Mouse (Mus musculus) layer of hippocampus, postnatal 25 days (tissue): Measurements from ENCODE around the gene Ddx39b. TPM values are rescaled to one million over a fixed set of nuclear protein-coding genes. Genes with fewer than 3 reads are reported as not detected.

Experiments
- DNase-seq, 2 experiments: peaks; one replicate each; pipeline ENCODE4 v3.0.0; 2022; ENCODE audit warnings: mixed read lengths in 2 of 2, low spot score in 1 of 2; ENCODE audit errors: extremely low spot score in 1 of 2
- microRNA-seq, 2 experiments: library from miRNA; unstranded; fragments of <30 nt; microRNA quantifications; one replicate each; pipeline ENCODE4 v1.2.0; 2021
- total RNA-seq, 2 experiments: library from RNA; stranded (reverse); gene quantifications; 2 replicates each; pipeline ENCODE4 v1.2.3; 2021

Gene Ddx39b
- total RNA-seq, 2 experiments from 2014 or later = 213 to 229 TPM

DNA sequence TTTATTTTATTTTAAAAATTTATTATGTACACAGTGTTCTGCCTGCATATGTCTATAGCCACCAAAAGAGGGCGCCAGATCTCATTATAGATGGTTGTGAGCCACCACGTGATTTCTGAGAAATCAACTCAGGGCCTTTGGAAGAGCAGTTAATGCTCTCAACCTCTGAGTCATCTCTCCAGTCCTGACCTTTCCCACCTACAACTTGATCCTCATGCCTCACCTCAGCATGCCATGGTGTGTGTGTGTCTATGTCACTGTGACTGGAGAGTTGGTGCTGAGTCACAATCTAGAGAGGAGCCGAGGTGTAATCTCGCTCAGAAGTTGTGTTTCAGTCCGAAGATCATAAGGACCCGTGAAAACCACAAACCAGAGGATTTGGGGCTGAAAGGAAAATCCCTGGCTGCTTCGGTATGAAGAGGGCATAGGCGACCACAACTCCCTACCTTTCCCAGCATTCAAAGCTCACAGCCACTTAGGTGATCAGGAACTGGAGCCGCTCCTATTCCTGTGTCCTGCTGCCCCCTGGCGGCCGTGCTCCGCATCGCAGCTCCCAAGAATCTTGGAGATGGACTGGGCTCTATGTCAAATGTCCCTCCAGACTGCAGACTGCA, 60.2 kb downstream of the Ddx39b start:
- DNase-seq = peak; percentile 95 to 100

DNA sequence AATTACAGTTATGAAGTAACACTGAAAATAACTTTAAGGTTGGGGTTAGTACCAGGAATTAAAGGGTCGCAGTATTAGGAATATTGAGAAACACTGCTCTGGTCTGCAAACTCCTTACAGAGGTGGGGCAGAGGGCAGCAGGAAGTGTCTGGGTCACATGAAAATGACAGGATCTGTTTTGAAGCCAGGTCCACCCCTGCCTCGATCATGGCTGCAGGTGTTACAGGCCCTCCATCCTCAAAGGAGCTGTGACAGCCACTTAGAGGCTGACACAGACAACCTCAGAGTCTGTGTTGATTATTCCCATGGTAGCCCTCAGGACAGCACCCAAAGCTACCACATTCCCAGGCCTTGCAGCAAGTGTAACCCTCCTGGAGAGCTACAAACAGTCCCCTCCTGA, 61.7 kb downstream of the Ddx39b start:
- DNase-seq = no peak

Small RNAs within 50 kb of the gene (microRNA-seq; reads per million reads assigned to microRNA genes)
- 0 reads per million in 2 experiments for gene Mir6973a
- gene Mir6974 = 0.37 to 0.60 reads per million in 2 experiments
- gene Mir6975 = 0.92 to 1.00 reads per million in 2 experiments
- gene Mir8094 = 0 reads per million in 2 experiments

Other genes with a start within 250 kb of the Ddx39b start
- 10 to 100 TPM; 43.7 to 55.6 TPM for gene Vars, start 240.8 kb upstream of the Ddx39b start, total RNA-seq
- gene Vwa7, start 225.2 kb upstream of the Ddx39b start, total RNA-seq = under 1 TPM; 0.07 to 0.23 TPM
- gene Sapcd1, start 213.7 kb upstream of the Ddx39b start, total RNA-seq = 1 to 10 TPM in 1 of 2 experiments, under 1 TPM in 1; 0.64 to 1.1 TPM
- gene Msh5, start 195.0 kb upstream of the Ddx39b start, total RNA-seq = under 1 TPM; 0.62 to 0.82 TPM
- gene Clic1, start 191.8 kb upstream of the Ddx39b start, total RNA-seq = 10 to 100 TPM in 1 of 2 experiments, 1 to 10 TPM in 1; 9.7 to 10.1 TPM
- gene Ddah2, start 182.7 kb upstream of the Ddx39b start, total RNA-seq = 10 to 100 TPM; 19.5 to 20.7 TPM
- not detected for gene Ly6g6c, start 176.4 kb upstream of the Ddx39b start, total RNA-seq
- gene Mpig6b, start 175.6 kb upstream of the Ddx39b start, total RNA-seq = not detected
- 1 to 10 TPM; 4.1 to 4.3 TPM for gene Ly6g6e, start 164.8 kb upstream of the Ddx39b start, total RNA-seq
- gene Ly6g6d, start 163.7 kb upstream of the Ddx39b start, total RNA-seq = 1 to 10 TPM in 1 of 2 experiments, under 1 TPM in 1; 0.80 to 1.2 TPM
- not detected for gene Ly6g6f, start 156.1 kb upstream of the Ddx39b start, total RNA-seq
- gene Abhd16a, start 152.5 kb upstream of the Ddx39b start, total RNA-seq = 10 to 100 TPM; 97.9 to 98.1 TPM
- not detected for gene Ly6g5c, start 133.5 kb upstream of the Ddx39b start, total RNA-seq
- gene Ly6g5b, start 126.3 kb upstream of the Ddx39b start, total RNA-seq = under 1 TPM; 0.42 to 0.54 TPM
- gene Gpank1, start 120.3 kb upstream of the Ddx39b start, total RNA-seq = 10 to 100 TPM; 14.2 to 14.4 TPM
- 100 to 1,000 TPM; 179 to 181 TPM for gene Csnk2b, start 119.7 kb upstream of the Ddx39b start, total RNA-seq
- 10 to 100 TPM; 27.0 to 27.3 TPM for gene D17H6S53E, start 115.4 kb upstream of the Ddx39b start, total RNA-seq
- not detected for gene Apom, start 109.7 kb upstream of the Ddx39b start, total RNA-seq
- gene Bag6, start 106.6 kb upstream of the Ddx39b start, total RNA-seq = 100 to 1,000 TPM; 290 to 320 TPM
- gene Prrc2a, start 76.8 kb upstream of the Ddx39b start, total RNA-seq = 100 to 1,000 TPM; 302 to 353 TPM
- gene Aif1, start 65.7 kb upstream of the Ddx39b start, total RNA-seq = 10 to 100 TPM; 10.4 to 10.8 TPM
- 1 to 10 TPM; 8.1 to 8.9 TPM for gene Lst1, start 53.3 kb upstream of the Ddx39b start, total RNA-seq
- under 1 TPM; 0.42 to 0.54 TPM for gene Ltb, start 47.3 kb upstream of the Ddx39b start, total RNA-seq
- gene Tnf, start 39.7 kb upstream of the Ddx39b start, total RNA-seq = not detected
- under 1 TPM in 1 of 2 experiments, not detected in 1; 0.20 TPM for gene Lta, start 36.4 kb upstream of the Ddx39b start, total RNA-seq
- gene Gm16181, start 20.9 kb upstream of the Ddx39b start, total RNA-seq = not detected
- 100 to 1,000 TPM; 607 to 639 TPM for gene Atp6v1g2, start 8.1 kb upstream of the Ddx39b start, total RNA-seq
- gene Nfkbil1, start 6.0 kb upstream of the Ddx39b start, total RNA-seq = 10 to 100 TPM; 13.7 to 14.8 TPM
- 10 to 100 TPM; 14.6 to 15.9 TPM for gene H2-D1, start 21.0 kb downstream of the Ddx39b start, total RNA-seq
- gene H2-Q1, start 78.7 kb downstream of the Ddx39b start, total RNA-seq = under 1 TPM in 1 of 2 experiments, not detected in 1; 0.42 TPM
- gene H2-Q2, start 100.5 kb downstream of the Ddx39b start, total RNA-seq = under 1 TPM in 1 of 2 experiments, not detected in 1; 0.44 TPM
- gene H2-Q4, start 137.9 kb downstream of the Ddx39b start, total RNA-seq = 1 to 10 TPM; 1.5 to 1.9 TPM
- not detected for gene H2-Q6, start 183.1 kb downstream of the Ddx39b start, total RNA-seq
- gene H2-Q7, start 197.4 kb downstream of the Ddx39b start, total RNA-seq = under 1 TPM; 0.10 to 0.38 TPM
- gene H2-Q10, start 228.3 kb downstream of the Ddx39b start, total RNA-seq = under 1 TPM in 1 of 2 experiments, not detected in 1; 0.09 TPM